Mouse (Mus musculus) liver, adult 2 months (tissue): ENCODE data around the gene Itpk1. TPM values are rescaled to one million over a fixed set of nuclear protein-coding genes. Genes with fewer than 3 reads are reported as not detected.

Experiments used
- DNase-seq: peaks from one replicate; pipeline ENCODE4 v3.0.0-alpha.2; 2011; ENCODE audit warnings: low read depth, low spot score; ENCODE audit errors: extremely low read depth
- H3K27ac ChIP-seq: fragments of 200-500 bp; replicated peaks from 2 replicates; pipeline ENCODE4 v1.5.1; 2012; ENCODE audit warnings: low read depth, mild to moderate bottlenecking, control low read depth, inconsistent platforms, low read length; ENCODE audit not compliant: insufficient read depth
- H3K27me3 ChIP-seq: fragments of 200-500 bp; 2 replicates; pipeline ENCODE4 v1.6.1; 2012; ENCODE audit warnings: mild to moderate bottlenecking, moderate library complexity, low read length, inconsistent platforms; ENCODE audit not compliant: control insufficient read depth, insufficient read depth
- H3K36me3 ChIP-seq: fragments of 200-500 bp; 2 replicates; pipeline ENCODE4 v1.6.1; 2012; ENCODE audit warnings: low read length, inconsistent platforms; ENCODE audit not compliant: control insufficient read depth, insufficient read depth
- H3K4me1 ChIP-seq: fragments of 200-500 bp; 2 replicates; pipeline ENCODE4 v1.6.1; 2011; ENCODE audit warnings: low read length; ENCODE audit not compliant: control insufficient read depth, insufficient read depth
- H3K4me3 ChIP-seq: fragments of 200-500 bp; 2 replicates; pipeline ENCODE4 v1.5.1; 2011; ENCODE audit warnings: low read depth, mild to moderate bottlenecking, control low read depth, low read length, moderate library complexity; ENCODE audit not compliant: insufficient read depth
- H3K79me2 ChIP-seq: fragments of 200-500 bp; 2 replicates; pipeline ENCODE4 v1.6.1; 2012; ENCODE audit warnings: inconsistent platforms, mild to moderate bottlenecking, low read length, moderate library complexity; ENCODE audit not compliant: control insufficient read depth, insufficient read depth
- H3K9ac ChIP-seq: fragments of 200-500 bp; 2 replicates; pipeline ENCODE4 v1.6.1; 2012; ENCODE audit warnings: low read depth, mild to moderate bottlenecking, control low read depth, inconsistent platforms, low read length
- CTCF ChIP-seq: fragments of 200-500 bp; IDR thresholded peaks from 2 replicates; pipeline ENCODE4 v1.5.1; 2011; ENCODE audit warnings: low read depth, low read length, control low read depth
- POLR2A ChIP-seq: fragments of 200-500 bp; IDR thresholded peaks from 2 replicates; pipeline ENCODE4 v1.6.1; 2011; ENCODE audit warnings: low read length, control low read depth; ENCODE audit not compliant: insufficient read depth; ENCODE audit errors: extremely low read depth
- WGBS: fragments of 180-500 bp; shearing (Covaris S2); methylation state at CpG from one replicate; pipeline ENCODE4 v1.1.7; 2018; 5-methylcytosine and 5-hydroxymethylcytosine counted together
- polyA plus RNA-seq: library from polyadenylated mRNA; depleted of rRNA; stranded (reverse); fragments of >200 nt; gene quantifications from 2 replicates; pipeline ENCODE4 v1.2.3, GENCODE M21; 2012
- total RNA-seq: library from RNA; depleted of rRNA; stranded (reverse); fragments of >200 nt; gene quantifications from 2 replicates; pipeline ENCODE4 v1.2.3, GENCODE M21; 2014

Gene Itpk1
- total and polyA plus RNA-seq, 2 experiments = 7.9 to 21.0 TPM

GRCm38 (mm10) chr12:102742056-102742455 is 37.3 kb upstream of the Itpk1 start:
- no peak overlapping the region for H3K27ac ChIP-seq
- TF ChIP-seq CTCF = no peak
- peaks cover 10% of the 10 kb centered on the region for H3K4me1 ChIP-seq
- H3K9ac ChIP-seq = no peak overlapping the region
- no peaks in the 10 kb centered on the region for H3K27me3 ChIP-seq
- no peak for DNase-seq
- H3K36me3 ChIP-seq = peaks cover 3% of the 10 kb centered on the region
- WGBS = 77% methylated on average over 7 of the region's 7 CpGs
- no peak overlapping the region for H3K4me3 ChIP-seq
- H3K79me2 ChIP-seq = peaks cover 3% of the 10 kb centered on the region; the same call in 1 of the 2 replicates

- Histone ChIP-seq H3K9ac (no peak overlapping the region), H3K36me3 (no peaks in the 10 kb centered on the region), H3K79me2 (no peaks in the 10 kb centered on the region; the same call in 1 of the 2 replicates), H3K27ac (no peak overlapping the region), H3K4me3 (no peak overlapping the region), H3K4me1 (peaks cover 10% of the 10 kb centered on the region), H3K27me3 (no peaks in the 10 kb centered on the region)
- 73% methylated on average over 3 of the region's 3 CpGs for WGBS
- TF ChIP-seq CTCF (no peak), POLR2A (no peak)
- no peak for DNase-seq
These were observed 35.6 kb upstream of the Itpk1 start for GRCm38 (mm10) chr12:102740285-102740684.

GRCm38 (mm10) chr12:102739096-102739495 is 34.4 kb upstream of the Itpk1 start:
- DNase-seq = no peak
- H3K4me1 ChIP-seq = peaks cover 5% of the 10 kb centered on the region
- H3K27ac ChIP-seq = no peak overlapping the region
- H3K27me3 ChIP-seq = no peaks in the 10 kb centered on the region
- no peaks in the 10 kb centered on the region for H3K36me3 ChIP-seq
- H3K79me2 ChIP-seq = no peaks in the 10 kb centered on the region
- TF ChIP-seq POLR2A = no peak
- TF ChIP-seq CTCF = no peak
- H3K9ac ChIP-seq = no peak overlapping the region
- no peak overlapping the region for H3K4me3 ChIP-seq
- 70% methylated on average over 5 of the region's 5 CpGs for WGBS

GRCm38 (mm10) chr12:102733381-102733780 is 28.7 kb upstream of the Itpk1 start:
- no peak overlapping the region for H3K4me3 ChIP-seq
- H3K27me3 ChIP-seq = no peaks in the 10 kb centered on the region
- H3K36me3 ChIP-seq = no peaks in the 10 kb centered on the region
- no peaks in the 10 kb centered on the region for H3K79me2 ChIP-seq
- TF ChIP-seq POLR2A = no peak
- peak; percentile 86 for TF ChIP-seq CTCF
- WGBS = 22% methylated on average over 4 of the region's 5 CpGs
- no peak for DNase-seq
- H3K27ac ChIP-seq = no peak overlapping the region
- no peaks in the 10 kb centered on the region for H3K4me1 ChIP-seq
- no peak overlapping the region for H3K9ac ChIP-seq

GRCm38 (mm10) chr12:102730798-102731619 is 26.3 kb upstream of the Itpk1 start:
- Histone ChIP-seq H3K4me1 (no peaks in the 10 kb centered on the region), H3K36me3 (no peaks in the 10 kb centered on the region), H3K79me2 (no peaks in the 10 kb centered on the region), H3K4me3 (no peak overlapping the region), H3K9ac (no peak overlapping the region), H3K27me3 (no peaks in the 10 kb centered on the region), H3K27ac (no peak overlapping the region)
- no peak for TF ChIP-seq POLR2A
- TF ChIP-seq CTCF = no peak
- no peak for DNase-seq
- 41% methylated on average over 16 of the region's 16 CpGs for WGBS
